Mouse (Mus musculus): ENCODE data around the gene Abcb1b. TPM values are rescaled to one million over a fixed set of nuclear protein-coding genes. Genes with fewer than 3 reads are reported as not detected.
"Not testable (repeated sequence)": the region's sequence is repeated elsewhere in the genome, so short reads cannot be mapped to it uniquely, and the experiment has no call there.

Gene Abcb1b
- polyA plus RNA-seq, 1 experiment from 2014 or later = 0.96 TPM

DNA sequence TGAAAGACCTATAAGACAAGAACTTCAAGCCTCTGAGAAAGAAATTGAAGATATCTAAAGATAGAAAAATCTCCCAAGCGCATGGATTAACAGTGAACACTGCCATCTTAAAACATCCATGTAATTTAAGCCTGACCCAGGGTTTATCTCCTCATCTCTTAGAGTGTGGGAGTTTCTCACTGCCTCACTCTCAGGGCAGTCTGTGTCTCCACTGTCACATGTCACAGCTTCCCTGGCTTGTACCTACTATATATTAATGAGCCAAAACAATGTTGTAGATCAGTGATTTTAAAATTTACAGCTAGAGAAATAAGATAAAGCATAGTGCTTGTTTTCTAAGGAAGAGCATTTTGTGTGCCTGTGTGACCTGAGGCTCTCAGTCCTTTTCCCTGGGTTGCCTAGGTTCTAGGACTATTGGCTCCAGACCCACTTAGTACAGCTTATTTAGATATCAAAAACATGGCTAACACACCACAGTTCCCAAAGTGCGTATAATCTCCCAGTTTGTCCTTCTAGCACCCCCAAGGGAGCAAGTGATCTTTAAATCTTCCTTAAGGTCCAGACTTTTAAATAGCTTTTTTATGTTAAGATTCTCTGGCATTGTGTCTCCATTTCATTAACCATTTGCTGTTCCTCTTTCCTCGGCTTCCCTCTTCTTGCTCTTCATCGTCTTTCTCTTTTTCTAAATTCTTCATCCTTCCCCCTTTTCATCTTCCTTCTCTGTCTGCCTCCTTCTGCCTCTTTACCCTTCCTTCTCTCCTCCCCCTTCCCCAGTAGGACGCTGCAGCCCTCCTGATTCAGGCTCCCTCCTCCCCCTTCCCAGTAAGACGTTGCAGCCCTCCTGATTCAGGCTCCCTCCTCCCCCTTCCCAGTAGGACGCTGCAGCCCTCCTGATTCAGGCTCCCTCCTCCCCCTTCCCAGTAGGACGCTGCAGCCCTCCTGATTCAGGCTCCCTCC, 22.0 kb downstream of the Abcb1b start:
- Histone ChIP-seq H3K9ac (ENCODE audit: low read depth, low read length) (peak overlapping the region; percentile 38), H3K9me3 (ENCODE audit: control insufficient read depth, low read length) (no peaks in the 10 kb centered on the region), H3K27me3 (replicated peaks; ENCODE audit: control insufficient read depth, insufficient read depth, low read length) (no peaks in the 10 kb centered on the region), H3K4me2 (ENCODE audit: low read length) (peak overlapping the region; percentile 63), H3K36me3 (ENCODE audit: control insufficient read depth, insufficient read depth, low read length) (no peaks in the 10 kb centered on the region), H3K4me3 (ENCODE audit: low read length) (peak overlapping the region; percentile 36), H3K4me1 (ENCODE audit: control insufficient read depth, insufficient read depth, low read depth, low read length) (peaks cover 6% of the 10 kb centered on the region), H3K27ac (ENCODE audit: low read depth, low read length) (no peak overlapping the region)
- 13% methylated on average over 7 of the region's 8 CpGs for WGBS
- peak; percentile 63; the same call in 1 of the 2 replicates for ATAC-seq

- H3K4me3 ChIP-seq (ENCODE audit: low read length) = peak overlapping the region; percentile 36; the same call in 1 of the 2 replicates
- WGBS = 2% methylated on average over 4 of the region's 6 CpGs
Measured at GRCm38 (mm10) chr5:8820592-8821104, 22.7 kb downstream of the Abcb1b start.

DNA sequence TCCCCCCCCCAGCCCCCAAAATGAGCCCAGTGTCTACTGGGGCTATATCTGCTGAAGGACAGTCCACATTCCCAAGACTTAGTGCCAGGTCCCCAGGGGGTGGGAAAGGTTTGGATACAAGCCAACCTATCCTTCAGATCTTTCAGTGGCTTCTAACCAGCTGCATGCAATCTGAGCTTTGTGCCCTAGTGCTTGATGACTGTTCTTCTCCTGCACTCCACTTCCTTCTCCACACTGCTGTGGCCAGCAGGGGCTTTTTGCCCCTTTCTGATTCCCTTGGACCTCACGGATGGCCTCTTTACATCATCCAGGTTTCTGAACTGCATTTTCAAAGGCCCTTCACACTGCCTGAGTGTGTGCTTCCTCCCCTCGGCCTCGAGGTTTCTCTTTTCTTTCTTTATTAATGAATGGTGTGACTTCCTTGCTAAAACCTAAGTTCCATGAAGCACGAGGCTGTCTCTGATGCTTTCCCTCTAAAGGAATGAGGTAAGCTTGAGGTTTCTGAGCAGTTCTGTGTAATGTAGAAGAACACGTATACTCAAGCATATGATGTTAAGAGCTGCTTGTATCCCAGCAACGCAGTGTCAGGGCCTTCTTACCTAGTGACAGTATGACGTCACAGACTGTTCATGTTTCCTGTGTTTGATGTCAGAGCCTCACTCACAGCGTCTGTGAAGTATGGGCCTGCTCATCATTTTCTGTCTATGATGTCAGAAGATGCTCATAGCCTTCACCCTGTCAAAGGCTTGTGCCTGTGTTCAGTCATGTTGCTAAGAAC, 40.9 kb downstream of the Abcb1b start:
- Histone ChIP-seq H3K9ac (ENCODE audit: low read depth, low read length) (no peak overlapping the region), H3K27ac (ENCODE audit: low read depth, low read length) (no peak overlapping the region), H3K9me3 (ENCODE audit: control insufficient read depth, low read length) (no peaks in the 10 kb centered on the region), H3K4me2 (ENCODE audit: low read length) (no peak overlapping the region), H3K4me3 (ENCODE audit: low read length) (no peak overlapping the region), H3K36me3 (ENCODE audit: control insufficient read depth, insufficient read depth, low read length) (no peaks in the 10 kb centered on the region), H3K4me1 (ENCODE audit: control insufficient read depth, insufficient read depth, low read depth, low read length) (no peaks in the 10 kb centered on the region), H3K27me3 (replicated peaks; ENCODE audit: control insufficient read depth, insufficient read depth, low read length) (no peaks in the 10 kb centered on the region)
- ATAC-seq = peak; percentile 34
- 57% methylated on average over 8 of the region's 8 CpGs for WGBS

More at GRCm38 (mm10) chr5:8820592-8821104, 22.7 kb downstream of the Abcb1b start:
- H3K36me3 ChIP-seq (ENCODE audit: control insufficient read depth, insufficient read depth, low read length); ATAC-seq; H3K27me3 ChIP-seq (replicated peaks; ENCODE audit: control insufficient read depth, insufficient read depth, low read length); H3K27ac ChIP-seq (ENCODE audit: low read depth, low read length); H3K4me1 ChIP-seq (ENCODE audit: control insufficient read depth, insufficient read depth, low read depth, low read length); H3K9me3 ChIP-seq (ENCODE audit: control insufficient read depth, low read length); H3K9ac ChIP-seq (ENCODE audit: low read depth, low read length): not testable (repeated sequence)
- H3K4me2 ChIP-seq (ENCODE audit: low read length) = peak overlapping the region; percentile 63

DNA sequence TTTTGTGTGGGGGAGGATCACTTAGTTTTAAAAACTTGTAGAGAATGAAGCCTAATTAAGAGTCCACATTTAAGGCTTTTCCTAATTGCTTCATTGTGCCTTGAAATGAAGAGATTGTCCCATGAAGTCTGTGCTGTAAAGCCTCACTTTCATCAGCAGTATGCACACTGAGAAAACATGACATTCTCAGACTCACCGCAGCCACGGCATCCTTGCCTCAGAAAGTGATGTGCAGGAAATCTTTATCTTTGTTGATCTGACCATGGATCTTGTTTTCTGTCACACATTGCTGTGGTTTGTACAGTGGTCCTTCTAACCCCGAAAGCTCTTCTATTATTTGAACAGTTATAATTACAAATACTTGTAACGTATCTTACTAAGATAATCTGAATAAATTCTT, 41.7 kb downstream of the Abcb1b start:
- H3K27ac ChIP-seq (ENCODE audit: low read depth, low read length) = no peak overlapping the region
- no peaks in the 10 kb centered on the region for H3K36me3 ChIP-seq (ENCODE audit: control insufficient read depth, insufficient read depth, low read length)
- no peak overlapping the region for H3K9ac ChIP-seq (ENCODE audit: low read depth, low read length)
- H3K27me3 ChIP-seq (replicated peaks; ENCODE audit: control insufficient read depth, insufficient read depth, low read length) = no peaks in the 10 kb centered on the region
- H3K4me3 ChIP-seq (ENCODE audit: low read length) = no peak overlapping the region
- no peak for ATAC-seq
- H3K4me2 ChIP-seq (ENCODE audit: low read length) = no peak overlapping the region
- no peaks in the 10 kb centered on the region for H3K9me3 ChIP-seq (ENCODE audit: control insufficient read depth, low read length)
- WGBS = 87% methylated on average over 4 of the region's 4 CpGs
- no peaks in the 10 kb centered on the region for H3K4me1 ChIP-seq (ENCODE audit: control insufficient read depth, insufficient read depth, low read depth, low read length)

DNA sequence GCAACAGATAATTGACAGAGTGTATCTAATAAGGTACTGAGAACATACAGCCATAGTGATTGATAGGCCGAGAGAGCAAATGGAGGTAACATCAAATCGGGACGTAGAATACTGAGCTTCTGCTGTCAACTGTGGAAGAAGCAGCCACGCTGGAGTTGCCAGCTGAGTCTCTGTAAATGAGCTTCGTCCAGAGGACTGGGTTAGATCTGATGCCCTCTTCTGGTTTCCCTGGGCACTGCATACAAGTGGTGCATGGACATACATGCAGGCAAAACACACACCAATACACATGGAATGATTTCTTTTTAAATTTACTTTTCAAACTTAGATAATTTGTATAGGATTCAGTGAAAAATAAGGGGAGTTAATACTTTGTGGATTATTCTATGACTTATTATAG, 42.9 kb downstream of the Abcb1b start:
- Histone ChIP-seq H3K36me3 (ENCODE audit: control insufficient read depth, insufficient read depth, low read length) (no peaks in the 10 kb centered on the region), H3K27ac (ENCODE audit: low read depth, low read length) (no peak overlapping the region), H3K4me1 (ENCODE audit: control insufficient read depth, insufficient read depth, low read depth, low read length) (no peaks in the 10 kb centered on the region), H3K4me3 (ENCODE audit: low read length) (no peak overlapping the region), H3K27me3 (replicated peaks; ENCODE audit: control insufficient read depth, insufficient read depth, low read length) (no peaks in the 10 kb centered on the region), H3K9me3 (ENCODE audit: control insufficient read depth, low read length) (no peaks in the 10 kb centered on the region), H3K4me2 (ENCODE audit: low read length) (no peak overlapping the region), H3K9ac (ENCODE audit: low read depth, low read length) (no peak overlapping the region)
- peak; percentile 73; the same call in 1 of the 2 replicates for ATAC-seq
- WGBS = 31% methylated on average over 5 of the region's 5 CpGs

- 51% methylated on average over 3 of the region's 3 CpGs for WGBS
Measured at GRCm38 (mm10) chr5:8842815-8843214, 44.9 kb downstream of the Abcb1b start.

DNA sequence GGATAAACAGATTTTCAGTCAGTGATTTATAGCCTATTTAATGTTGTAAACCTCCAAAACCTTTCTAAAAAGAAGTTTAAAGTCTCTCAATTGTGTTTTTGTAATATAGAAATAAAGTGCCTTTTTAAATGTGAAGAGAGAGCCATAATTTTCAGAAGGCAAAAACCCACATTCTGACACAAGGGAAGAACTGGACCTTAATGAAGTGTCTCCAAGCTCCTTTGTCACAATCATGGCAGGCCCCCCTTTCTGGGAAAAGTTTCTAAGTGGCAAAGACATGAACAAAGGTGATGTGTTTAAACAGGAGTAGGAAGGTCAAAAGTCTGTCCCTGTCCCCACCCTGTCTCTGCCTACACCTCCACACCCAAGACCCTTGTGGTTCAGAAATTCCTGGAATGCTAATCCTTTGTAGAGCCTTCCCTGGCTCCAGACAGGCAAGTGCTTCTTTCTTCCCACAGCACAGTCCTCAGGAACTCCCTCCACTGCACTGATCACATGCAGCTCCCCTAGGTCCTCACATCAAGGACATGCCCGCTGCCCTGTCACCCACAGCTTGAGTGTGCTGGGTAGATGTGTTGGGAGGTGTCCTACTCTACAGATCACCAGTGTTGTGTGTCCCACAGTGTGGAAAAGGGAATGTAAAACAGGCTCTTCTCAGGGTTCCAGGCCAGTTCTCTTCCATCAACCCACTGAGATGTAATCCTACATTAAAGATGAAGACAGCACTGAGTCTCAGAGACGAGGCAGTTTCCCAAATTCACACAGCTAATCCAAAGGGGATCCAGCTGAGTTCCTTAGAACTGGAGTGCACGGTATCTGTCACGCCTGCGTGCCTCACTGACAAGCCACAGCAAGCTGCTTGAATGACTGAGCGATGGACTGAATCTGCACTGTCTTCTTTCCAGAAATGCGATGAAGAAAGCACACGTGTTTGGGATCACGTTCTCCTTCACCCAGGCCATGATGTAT, 50.9 kb downstream of the Abcb1b start:
- H3K4me3 ChIP-seq (ENCODE audit: low read length); H3K9ac ChIP-seq (ENCODE audit: low read depth, low read length); H3K27ac ChIP-seq (ENCODE audit: low read depth, low read length); H3K4me1 ChIP-seq (ENCODE audit: control insufficient read depth, insufficient read depth, low read depth, low read length); H3K36me3 ChIP-seq (ENCODE audit: control insufficient read depth, insufficient read depth, low read length); H3K27me3 ChIP-seq (replicated peaks; ENCODE audit: control insufficient read depth, insufficient read depth, low read length); H3K4me2 ChIP-seq (ENCODE audit: low read length); H3K9me3 ChIP-seq (ENCODE audit: control insufficient read depth, low read length); ATAC-seq: not testable (repeated sequence)
- 22% methylated on average over 4 of the region's 9 CpGs for WGBS

More at GRCm38 (mm10) chr5:8842815-8843214, 44.9 kb downstream of the Abcb1b start:
- Histone ChIP-seq H3K27me3 (replicated peaks; ENCODE audit: control insufficient read depth, insufficient read depth, low read length) (no peaks in the 10 kb centered on the region), H3K4me2 (ENCODE audit: low read length) (no peak overlapping the region), H3K36me3 (ENCODE audit: control insufficient read depth, insufficient read depth, low read length) (no peaks in the 10 kb centered on the region), H3K27ac (ENCODE audit: low read depth, low read length) (no peak overlapping the region), H3K4me3 (ENCODE audit: low read length) (no peak overlapping the region), H3K9ac (ENCODE audit: low read depth, low read length) (no peak overlapping the region), H3K9me3 (ENCODE audit: control insufficient read depth, low read length) (no peaks in the 10 kb centered on the region), H3K4me1 (ENCODE audit: control insufficient read depth, insufficient read depth, low read depth, low read length) (no peaks in the 10 kb centered on the region)
- ATAC-seq = no peak

DNA sequence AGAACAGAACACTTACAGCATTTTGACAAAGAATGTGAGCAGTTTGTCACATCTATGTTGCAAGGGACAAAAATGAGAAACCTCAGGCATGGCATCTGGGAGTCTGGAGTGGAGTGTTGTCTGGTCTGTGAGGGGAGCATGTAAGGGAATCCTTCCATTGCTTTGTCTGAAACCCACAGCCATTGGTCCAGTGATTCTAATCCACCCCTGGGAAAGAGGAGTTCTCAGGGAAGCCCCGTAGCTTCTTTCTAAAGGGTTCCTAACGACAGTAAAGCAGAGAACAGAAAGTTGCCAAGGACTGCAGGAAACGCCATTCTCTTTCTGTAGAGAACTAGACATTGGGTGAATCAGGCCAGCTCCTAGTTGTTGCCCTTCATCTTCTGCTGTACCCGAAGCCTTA, 52.9 kb downstream of the Abcb1b start:
- H3K9me3 ChIP-seq (ENCODE audit: control insufficient read depth, low read length) = no peaks in the 10 kb centered on the region
- H3K27ac ChIP-seq (ENCODE audit: low read depth, low read length) = no peak overlapping the region
- H3K27me3 ChIP-seq (replicated peaks; ENCODE audit: control insufficient read depth, insufficient read depth, low read length) = no peaks in the 10 kb centered on the region
- no peak overlapping the region for H3K4me2 ChIP-seq (ENCODE audit: low read length)
- WGBS = 67% methylated on average over 4 of the region's 4 CpGs
- ATAC-seq = no peak
- H3K9ac ChIP-seq (ENCODE audit: low read depth, low read length) = no peak overlapping the region
- H3K4me3 ChIP-seq (ENCODE audit: low read length) = no peak overlapping the region
- no peaks in the 10 kb centered on the region for H3K4me1 ChIP-seq (ENCODE audit: control insufficient read depth, insufficient read depth, low read depth, low read length)
- no peaks in the 10 kb centered on the region for H3K36me3 ChIP-seq (ENCODE audit: control insufficient read depth, insufficient read depth, low read length)

Data from hindbrain, embryonic 16.5 days (tissue).